Mouse (Mus musculus): ENCODE results near the gene Auts2.

The Auts2 gene

DNA sequence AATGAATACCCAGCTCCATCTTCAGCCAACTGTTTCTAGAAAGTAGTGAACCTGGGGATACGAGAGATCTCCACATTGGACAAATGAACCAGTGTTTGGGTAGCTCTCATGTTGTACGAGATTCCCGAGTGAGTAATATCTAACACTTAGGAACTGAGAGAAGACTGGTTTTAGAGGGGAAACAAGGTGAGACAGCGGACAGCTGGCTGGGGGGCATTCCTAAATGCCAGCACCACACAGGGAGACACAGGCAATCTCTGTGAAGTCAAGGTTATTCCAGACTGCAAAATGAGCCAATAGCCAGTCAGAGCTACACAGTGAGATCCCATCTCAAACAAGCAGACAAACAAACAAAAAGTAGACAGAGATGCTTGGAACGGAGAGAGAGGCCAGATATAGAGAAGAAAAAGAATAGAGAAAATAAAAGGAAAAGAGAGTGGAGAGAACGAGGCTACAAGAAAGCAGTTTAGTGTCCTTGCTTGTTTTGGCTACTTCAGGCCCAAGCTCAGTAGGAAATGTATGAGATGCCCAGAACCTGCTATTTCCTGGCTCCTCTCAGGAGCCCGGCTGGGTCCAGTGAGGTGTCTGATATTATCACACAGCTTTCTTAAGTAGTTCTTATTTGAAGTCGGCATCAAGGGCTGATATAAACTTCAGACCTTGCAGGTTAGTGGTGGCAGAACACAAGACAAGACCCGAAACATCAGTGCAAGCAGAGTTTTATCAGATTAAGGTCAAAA is 224.9 kb downstream of the Auts2 start:
- DNase-seq (ENCODE audit: low read depth), result no peak

DNA sequence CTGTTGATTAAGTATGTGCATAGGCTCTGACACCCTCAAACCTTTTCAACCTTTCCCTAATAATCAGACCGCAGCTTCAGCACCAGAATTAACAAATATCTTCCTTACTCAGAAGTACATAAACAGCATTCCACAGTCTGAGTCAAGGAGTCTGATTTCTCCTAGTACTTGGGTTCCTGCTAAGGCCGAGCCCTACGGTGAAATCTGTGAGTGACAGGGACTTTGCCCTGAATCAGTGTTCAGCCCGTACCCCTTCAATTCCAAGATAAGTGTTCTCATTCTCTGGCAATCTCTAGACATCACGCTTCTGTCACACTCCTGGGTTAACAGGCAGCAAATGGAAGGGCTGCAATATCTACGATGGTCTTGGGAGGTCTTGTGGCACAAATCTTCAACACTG is 226.2 kb downstream of the Auts2 start:
- DNase-seq (ENCODE audit: low read depth), result no peak

GRCm38 (mm10) chr5:132314300-132314699 is 228.8 kb downstream of the Auts2 start:
- DNase-seq (ENCODE audit: low read depth), result no peak

- no peak for DNase-seq (ENCODE audit: low read depth)
Observed at GRCm38 (mm10) chr5:132307000-132307399, 236.1 kb downstream of the Auts2 start.

GRCm38 (mm10) chr5:132305354-132305934 is 237.7 kb downstream of the Auts2 start:
- no peak for DNase-seq (ENCODE audit: low read depth)

DNA sequence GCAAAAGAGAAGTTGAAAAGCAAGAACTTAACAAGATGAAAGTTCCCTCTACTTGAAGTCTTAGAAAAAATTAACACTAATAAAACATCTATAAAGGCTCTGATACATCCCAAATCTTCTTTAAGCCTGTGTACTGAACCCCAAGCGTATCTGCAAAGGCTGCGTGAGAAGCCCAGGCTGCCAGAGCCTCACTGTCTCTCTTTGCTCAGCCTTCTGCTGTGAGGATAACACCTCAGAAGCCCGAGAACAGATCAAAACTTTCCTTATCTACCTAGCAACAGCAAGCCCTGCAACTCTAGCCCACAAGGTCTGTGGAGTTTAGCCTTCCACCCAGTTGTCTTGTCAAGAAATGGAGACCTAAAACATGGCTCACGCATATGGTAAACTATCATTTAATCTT is 240.4 kb downstream of the Auts2 start:
- DNase-seq (ENCODE audit: low read depth), result no peak

DNA sequence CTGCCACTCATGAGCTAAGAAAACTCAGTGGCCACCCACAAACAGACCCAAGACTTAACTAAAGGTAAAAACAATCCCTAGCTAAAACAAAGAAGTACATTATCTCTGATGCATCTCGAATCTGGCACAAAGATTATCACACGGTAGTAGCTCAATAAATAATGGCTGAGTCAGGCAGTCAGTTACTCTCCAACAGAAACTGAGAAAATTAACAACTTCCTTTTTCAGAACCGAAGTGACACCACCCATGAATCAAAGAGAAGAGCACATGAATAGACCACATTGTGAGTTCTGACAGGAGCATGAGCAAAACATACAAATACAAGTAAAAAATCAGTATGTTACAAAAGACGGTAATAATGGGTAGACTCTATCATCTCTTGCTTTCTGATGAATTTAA is 242.3 kb downstream of the Auts2 start:
- no peak for DNase-seq (ENCODE audit: low read depth)

DNA sequence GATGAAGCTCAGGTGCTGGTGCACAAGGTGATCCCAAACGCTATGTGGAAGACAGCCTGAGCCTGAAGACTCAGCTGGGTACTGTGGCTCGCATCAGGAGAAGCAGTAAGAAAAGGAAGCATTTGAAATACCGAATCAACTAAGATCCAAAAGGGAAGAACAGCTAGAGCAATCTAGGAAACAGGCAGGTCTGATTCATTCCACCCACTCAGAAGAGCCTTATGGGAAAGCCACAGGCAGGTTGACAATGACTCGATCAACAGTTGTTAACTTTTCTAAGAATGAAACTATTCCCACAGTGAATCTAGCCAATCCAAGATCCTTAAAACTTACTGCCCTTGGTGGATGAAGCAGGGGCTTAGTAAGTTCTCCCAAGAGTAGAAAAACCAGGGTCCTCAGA is 243.4 kb downstream of the Auts2 start:
- no peak for DNase-seq (ENCODE audit: low read depth)

GRCm38 (mm10) chr5:132298996-132299395 is 244.1 kb downstream of the Auts2 start:
- no peak for DNase-seq (ENCODE audit: low read depth)

DNA sequence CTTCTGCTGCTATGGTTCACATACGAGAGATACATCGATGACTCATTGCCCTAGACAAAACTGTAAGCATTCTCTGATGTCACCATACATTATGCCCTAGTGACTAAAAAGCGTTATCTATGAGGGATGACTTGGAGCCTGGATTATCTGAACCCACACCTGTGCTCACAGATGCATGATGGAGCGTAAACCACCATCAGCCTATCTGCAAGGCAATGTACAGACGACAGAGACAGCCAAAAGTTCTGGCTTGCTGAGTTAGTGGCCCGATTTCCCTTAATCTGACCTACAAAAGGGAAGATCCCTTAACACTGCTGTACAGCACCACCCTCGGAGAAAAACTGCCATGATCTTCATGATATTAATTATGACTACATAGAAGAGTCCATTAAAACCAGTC is 245.8 kb downstream of the Auts2 start:
- DNase-seq (ENCODE audit: low read depth), result no peak

DNA sequence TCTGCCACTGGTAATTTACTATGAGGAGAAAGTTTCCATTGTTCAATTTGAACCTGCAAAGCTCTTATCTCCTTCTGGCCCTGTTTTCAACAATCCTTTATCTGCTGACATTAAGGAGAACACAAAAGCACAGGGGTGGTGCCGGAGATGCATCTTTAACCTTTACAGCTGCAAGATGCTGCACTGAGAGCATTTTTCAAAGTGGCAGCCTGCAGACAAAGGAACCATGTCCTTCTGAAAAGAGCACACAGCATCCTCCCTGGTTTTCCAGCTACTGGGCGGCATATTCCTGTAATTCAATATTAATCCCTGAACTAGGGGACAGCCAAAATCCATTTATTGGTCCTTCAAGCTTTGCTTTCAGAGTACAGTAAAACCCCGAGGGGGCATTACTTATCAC is 248.7 kb downstream of the Auts2 start:
- no peak for DNase-seq (ENCODE audit: low read depth)

GRCm38 (mm10) chr5:132292932-132293331 is 250.2 kb downstream of the Auts2 start:
- no peak for DNase-seq (ENCODE audit: low read depth)

GRCm38 (mm10) chr5:132290606-132291535 is 252.3 kb downstream of the Auts2 start:
- DNase-seq (ENCODE audit: low read depth), result no peak

DNA sequence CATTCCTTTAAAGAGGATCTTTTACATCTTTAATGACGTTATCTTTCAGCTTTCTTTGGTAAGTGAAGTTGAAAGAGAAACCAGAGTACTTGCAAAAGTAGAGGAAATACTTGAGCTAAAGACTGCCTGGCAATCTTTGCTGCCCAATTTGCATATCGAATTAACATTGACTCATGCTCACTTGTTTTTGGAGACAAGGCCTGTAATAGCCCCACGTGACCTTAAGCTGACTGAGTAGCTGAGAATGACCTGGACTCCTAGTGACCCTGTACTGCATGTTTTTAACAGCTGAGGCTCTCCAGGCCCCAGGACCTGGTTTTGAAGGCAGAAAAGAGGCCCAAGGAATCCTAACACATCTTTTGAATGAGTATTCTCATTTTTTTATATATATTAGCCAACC is 259.4 kb downstream of the Auts2 start:
- no peak for DNase-seq (ENCODE audit: low read depth)

DNA sequence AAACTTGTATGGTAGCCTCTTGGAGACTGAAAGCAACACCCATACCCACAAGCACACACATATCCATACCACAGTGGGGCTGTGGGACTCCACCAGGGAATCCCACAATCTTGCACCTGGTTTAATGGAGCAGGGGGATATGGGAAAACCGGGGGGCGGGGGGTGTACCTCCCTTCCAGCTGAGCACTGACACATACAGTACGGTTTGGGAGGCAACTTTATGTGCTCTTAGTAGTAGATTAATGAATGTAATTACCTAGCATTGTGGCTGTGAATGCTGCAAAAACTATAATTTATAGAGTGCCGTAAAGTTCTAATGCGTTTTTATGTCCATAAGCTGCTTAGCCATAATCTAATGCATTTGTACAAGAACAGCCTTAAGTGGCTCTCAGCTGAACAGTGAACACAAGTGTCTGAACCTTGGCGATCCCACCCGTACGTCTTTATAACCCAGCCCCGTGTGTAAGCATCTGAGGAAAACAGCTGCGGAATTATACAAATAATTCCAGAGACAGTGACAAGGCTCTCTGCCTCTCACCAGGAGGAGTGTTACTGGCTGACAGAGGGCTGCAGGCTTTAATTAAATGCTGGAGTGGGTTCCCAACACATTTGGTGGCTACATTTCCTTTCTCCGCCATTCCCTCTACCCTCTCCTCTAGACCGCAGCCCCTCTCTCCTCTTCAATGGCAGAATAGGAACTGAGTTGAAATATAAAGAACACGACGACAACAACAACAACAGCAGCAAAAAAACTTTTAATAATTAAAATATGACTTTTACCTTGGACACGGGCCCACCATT is 268.8 kb downstream of the Auts2 start:
- DNase-seq (ENCODE audit: low read depth), result no peak

DNA sequence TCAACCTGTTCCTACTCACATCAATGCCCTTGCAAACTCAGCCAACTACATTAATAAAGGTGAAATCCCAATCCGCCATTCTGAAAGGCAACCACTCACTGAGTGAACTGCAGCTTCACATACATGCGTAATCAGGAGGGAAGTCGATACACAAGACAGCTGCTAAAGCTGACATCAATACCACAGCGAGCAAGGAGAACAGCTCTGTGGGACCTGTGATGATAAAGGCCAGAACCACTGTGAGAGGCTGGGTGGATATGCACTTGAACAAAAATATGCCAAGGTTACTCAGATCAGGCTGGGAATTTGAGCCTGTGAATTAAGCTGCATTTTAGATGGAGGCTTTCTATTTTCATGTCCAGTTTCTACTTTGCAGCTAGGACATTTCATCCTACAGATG is 271.0 kb downstream of the Auts2 start:
- DNase-seq (ENCODE audit: low read depth), result no peak

DNA sequence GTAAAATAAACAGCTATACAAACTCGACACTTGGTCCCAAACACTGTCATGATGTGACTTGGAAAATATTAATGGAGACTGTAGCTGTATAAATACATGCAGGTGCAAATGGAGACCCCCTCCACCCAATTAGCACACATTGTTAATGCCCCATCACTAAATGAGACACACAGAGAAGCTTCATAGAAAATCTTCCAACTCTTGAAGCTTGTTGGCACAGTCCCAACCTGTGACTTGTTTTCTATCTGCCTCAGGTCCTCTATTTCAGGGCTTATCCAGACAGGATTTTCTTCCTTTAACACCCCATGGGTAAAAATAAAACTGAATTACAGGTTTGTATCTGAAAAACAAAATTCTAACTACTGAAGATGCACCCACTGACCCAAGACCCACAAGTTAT is 272.2 kb downstream of the Auts2 start:
- no peak for DNase-seq (ENCODE audit: low read depth)

GRCm38 (mm10) chr5:132270074-132270473 is 273.1 kb downstream of the Auts2 start:
- DNase-seq (ENCODE audit: low read depth), result no peak

- no peak for DNase-seq (ENCODE audit: low read depth)
Observed at GRCm38 (mm10) chr5:132268351-132268967, 274.7 kb downstream of the Auts2 start.

DNA sequence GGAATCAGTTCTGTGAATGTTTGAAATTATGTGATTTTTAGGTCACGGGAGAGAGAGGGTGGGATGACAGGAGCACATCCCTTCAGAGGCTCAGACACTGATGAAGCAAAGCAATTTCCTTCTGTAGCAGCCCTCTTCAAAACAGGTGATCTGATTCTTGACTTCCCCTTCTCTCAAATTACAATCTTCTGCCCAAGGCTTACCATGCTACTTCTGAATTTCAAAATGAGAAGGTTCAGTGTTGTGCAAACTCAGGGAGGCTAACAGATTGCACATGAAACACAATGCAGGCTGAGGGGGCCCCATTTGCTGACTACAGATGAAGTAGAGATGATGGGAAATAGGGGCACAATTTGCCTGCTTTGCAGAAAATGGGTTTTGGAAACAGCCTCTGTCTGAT is 278.1 kb downstream of the Auts2 start:
- no peak for DNase-seq (ENCODE audit: low read depth)

GRCm38 (mm10) chr5:132261750-132262149 is 281.4 kb downstream of the Auts2 start:
- no peak for DNase-seq (ENCODE audit: low read depth)

DNA sequence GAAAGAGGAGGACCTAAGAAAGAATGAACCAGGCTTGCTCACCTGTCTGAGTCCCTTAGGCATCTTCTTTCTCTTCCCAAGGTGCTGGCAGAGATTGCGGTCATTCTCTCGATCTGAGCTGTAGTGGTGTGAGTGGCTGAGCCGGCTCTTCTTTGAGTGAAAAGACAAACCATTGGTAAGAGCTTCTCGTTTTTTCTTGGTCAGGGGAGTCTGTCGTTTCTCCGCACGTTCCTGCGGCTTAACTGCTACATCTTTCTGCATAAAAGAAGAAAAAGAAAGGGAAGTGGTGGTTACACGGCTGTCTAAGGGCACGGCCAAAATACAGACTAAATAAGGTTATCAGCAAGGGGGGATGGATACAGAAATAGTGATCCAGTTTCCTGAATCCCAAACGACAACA is 284.3 kb downstream of the Auts2 start:
- DNase-seq (ENCODE audit: low read depth), result no peak

All from naive thymus-derived CD4-positive, alpha-beta T cell, adult 2 months (primary cell).